Mouse (Mus musculus) intestine, embryonic 16.5 days (tissue): ENCODE data around the gene Mrln. TPM values are rescaled to one million over a fixed set of nuclear protein-coding genes. Genes with fewer than 3 reads are reported as not detected.

Experiments
- ATAC-seq: fragments of 200-750 bp; cut with Nextera tagmentation; 2 replicates; pipeline ENCODE4 v1.8.0; 2017; ENCODE audit warnings: moderate TSS enrichment, moderate library complexity
- H3K27ac ChIP-seq: fragments of 300-500 bp; sonication (generic); 2 replicates; pipeline ENCODE4 v1.5.1; 2014; ENCODE audit warnings: mild to moderate bottlenecking, low read length
- H3K27me3 ChIP-seq: fragments of 300-500 bp; sonication (generic); replicated peaks from 2 replicates; pipeline ENCODE4 v1.6.1; 2014; ENCODE audit warnings: low read length, control low read depth, mixed read lengths; ENCODE audit not compliant: control insufficient read depth, insufficient read depth
- H3K36me3 ChIP-seq: fragments of 300-500 bp; sonication (generic); 2 replicates; pipeline ENCODE4 v1.6.1; 2014; ENCODE audit warnings: low read length, control low read depth; ENCODE audit not compliant: control insufficient read depth, insufficient read depth
- H3K4me1 ChIP-seq: fragments of 300-500 bp; sonication (generic); 2 replicates; pipeline ENCODE4 v1.6.1; 2014; ENCODE audit warnings: low read length, control low read depth, mixed read lengths; ENCODE audit not compliant: control insufficient read depth, insufficient read depth
- H3K4me2 ChIP-seq: fragments of 300-500 bp; sonication (generic); 2 replicates; pipeline ENCODE4 v1.6.1; 2014; ENCODE audit warnings: low read depth, low read length, control low read depth
- H3K4me3 ChIP-seq: fragments of 300-500 bp; sonication (generic); 2 replicates; pipeline ENCODE4 v1.5.1; 2014; ENCODE audit warnings: mild to moderate bottlenecking, low read length
- H3K9ac ChIP-seq: fragments of 300-500 bp; sonication (generic); 2 replicates; pipeline ENCODE4 v1.6.1; 2014; ENCODE audit warnings: low read depth, low read length
- H3K9me3 ChIP-seq: fragments of 300-500 bp; sonication (generic); 2 replicates; pipeline ENCODE4 v1.6.1; 2016; ENCODE audit warnings: low read length, control low read depth; ENCODE audit not compliant: control insufficient read depth
- WGBS: fragments of 180-500 bp; shearing (Covaris S2); extraction: QIAGEN DNeasy Blood & Tissue Kit; methylation state at CpG from one replicate; pipeline ENCODE4 v1.1.7; 2014; 5-methylcytosine and 5-hydroxymethylcytosine counted together
- polyA plus RNA-seq: library from polyadenylated mRNA; unstranded; fragments of >200 nt; fragmentation: Nextera tagmentation; extraction: Ambion mirVana; gene quantifications from 2 replicates; pipeline ENCODE4 v1.2.1, GENCODE M21; 2015

The Mrln gene
- polyA plus RNA-seq, 1 experiment from 2014 or later: 0.65 TPM

DNA sequence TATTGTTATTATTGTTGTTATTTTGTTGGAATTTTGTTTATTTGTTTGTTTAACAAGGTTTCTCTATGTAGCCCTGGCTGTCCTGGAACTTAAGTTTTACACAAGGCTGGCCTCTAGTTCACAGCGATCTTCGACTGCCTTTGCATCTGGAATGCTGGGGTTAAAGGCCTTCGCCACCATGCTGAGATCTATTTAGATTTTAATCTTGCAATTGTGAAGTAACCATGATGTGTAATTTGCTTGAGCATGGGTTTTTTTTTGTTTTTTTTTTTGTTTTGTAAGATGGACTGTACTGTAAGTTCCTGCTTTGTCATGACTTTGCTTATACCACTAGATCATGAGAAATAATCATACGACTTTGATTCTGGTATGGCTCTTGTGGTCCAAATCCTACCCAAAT, 56.4 kb downstream of the Mrln start:
- ATAC-seq: no peak
- Histone ChIP-seq H3K4me2 (no peak overlapping the region), H3K27ac (no peak overlapping the region), H3K4me1 (no peaks in the 10 kb centered on the region), H3K4me3 (no peak overlapping the region), H3K9ac (no peak overlapping the region), H3K9me3 (no peaks in the 10 kb centered on the region), H3K27me3 (no peaks in the 10 kb centered on the region), H3K36me3 (no peaks in the 10 kb centered on the region)
- 81% methylated on average over 4 of the region's 4 CpGs for WGBS

DNA sequence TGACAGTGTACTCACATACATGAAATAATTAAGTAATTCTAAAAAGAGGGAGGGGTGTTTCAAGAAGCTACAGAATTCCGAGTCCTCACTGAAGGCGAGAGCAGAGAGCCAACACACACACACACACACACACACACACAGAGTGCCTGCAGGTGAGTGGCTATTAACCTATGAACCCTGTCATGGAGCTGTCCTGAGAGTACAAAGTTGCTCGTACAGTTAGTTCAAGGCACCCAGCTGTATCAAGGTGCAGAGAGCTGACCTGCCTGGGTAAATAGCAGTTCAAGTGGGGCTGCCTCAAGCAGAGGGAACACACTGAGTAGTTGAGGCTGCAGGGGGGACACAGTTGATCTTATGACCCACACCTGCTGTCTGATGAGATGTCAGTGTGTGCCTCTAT, 57.6 kb downstream of the Mrln start:
- Histone ChIP-seq H3K4me1 (no peaks in the 10 kb centered on the region), H3K36me3 (no peaks in the 10 kb centered on the region), H3K9me3 (no peaks in the 10 kb centered on the region), H3K4me3 (no peak overlapping the region), H3K27ac (no peak overlapping the region), H3K27me3 (no peaks in the 10 kb centered on the region), H3K9ac (no peak overlapping the region), H3K4me2 (no peak overlapping the region)
- 69% methylated on average over 3 of the region's 3 CpGs for WGBS
- ATAC-seq: no peak

DNA sequence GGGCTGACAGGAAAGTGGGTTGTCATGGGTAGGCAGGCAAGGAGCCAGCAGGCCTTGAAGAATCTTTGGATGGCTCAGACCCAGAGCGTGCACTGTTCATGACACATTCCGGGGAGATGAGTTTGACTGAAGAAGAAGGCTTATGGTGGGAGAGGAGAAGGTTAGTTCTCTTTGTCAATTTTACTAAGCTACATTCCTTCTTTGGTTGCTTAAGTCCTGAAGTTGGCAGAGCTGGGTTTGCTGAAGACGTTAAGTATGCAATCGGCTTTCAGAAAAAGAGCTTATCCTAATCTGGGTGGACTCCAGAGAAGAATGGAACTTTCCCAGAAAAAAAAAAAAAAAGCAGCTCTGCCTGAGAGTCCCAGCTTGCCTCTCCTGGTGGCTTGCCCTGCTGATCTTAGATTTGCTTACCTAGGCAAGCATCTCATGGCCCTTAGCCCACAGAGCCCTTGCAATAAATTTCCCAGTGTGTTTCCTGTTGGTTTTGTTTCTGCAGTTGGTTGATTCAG, 59.3 kb downstream of the Mrln start:
- H3K9me3 ChIP-seq: no peaks in the 10 kb centered on the region
- no peak overlapping the region for H3K4me3 ChIP-seq
- ATAC-seq: no peak
- H3K27me3 ChIP-seq: no peaks in the 10 kb centered on the region
- H3K9ac ChIP-seq: no peak overlapping the region
- H3K27ac ChIP-seq: no peak overlapping the region
- H3K4me2 ChIP-seq: no peak overlapping the region
- no peaks in the 10 kb centered on the region for H3K36me3 ChIP-seq
- WGBS: 75% methylated on average over 4 of the region's 4 CpGs
- H3K4me1 ChIP-seq: no peaks in the 10 kb centered on the region

DNA sequence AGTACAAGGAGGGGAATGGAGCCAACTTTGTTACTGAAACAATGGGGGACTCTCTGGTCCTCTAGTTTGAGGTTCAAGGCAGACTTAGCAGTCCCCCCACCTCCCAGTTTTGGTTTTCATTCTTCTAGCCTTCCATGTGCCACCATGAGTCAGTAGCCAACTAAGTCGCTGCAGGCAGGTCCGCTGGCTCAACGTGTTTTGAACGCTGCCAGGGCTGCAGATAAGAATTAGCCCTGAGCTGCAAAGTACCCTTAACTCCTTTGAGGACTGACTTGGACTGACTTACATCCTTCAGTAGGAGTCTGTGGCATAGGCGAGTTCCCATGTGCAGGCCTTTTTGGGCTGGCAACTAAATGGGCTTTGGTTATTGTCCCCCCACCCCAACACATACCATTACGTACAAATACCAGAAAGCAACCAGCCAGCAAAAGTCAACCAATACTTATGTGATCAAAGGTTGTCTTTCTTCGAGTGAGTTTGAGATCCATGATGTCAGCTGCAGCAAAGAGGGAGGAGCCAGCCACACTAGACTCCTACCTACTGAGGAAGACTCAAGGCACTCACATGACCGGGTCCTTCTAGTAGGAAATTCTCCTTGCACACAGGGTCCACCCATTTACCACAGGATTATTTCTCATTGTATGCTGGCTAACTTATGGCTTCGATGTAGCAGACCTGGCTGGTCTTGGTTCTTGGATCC, 60.0 kb downstream of the Mrln start:
- Histone ChIP-seq H3K4me3 (no peak overlapping the region), H3K9me3 (no peaks in the 10 kb centered on the region), H3K27ac (no peak overlapping the region), H3K9ac (no peak overlapping the region), H3K27me3 (no peaks in the 10 kb centered on the region), H3K36me3 (no peaks in the 10 kb centered on the region), H3K4me2 (no peak overlapping the region), H3K4me1 (no peaks in the 10 kb centered on the region)
- 84% methylated on average over 9 of the region's 9 CpGs for WGBS
- no peak for ATAC-seq

DNA sequence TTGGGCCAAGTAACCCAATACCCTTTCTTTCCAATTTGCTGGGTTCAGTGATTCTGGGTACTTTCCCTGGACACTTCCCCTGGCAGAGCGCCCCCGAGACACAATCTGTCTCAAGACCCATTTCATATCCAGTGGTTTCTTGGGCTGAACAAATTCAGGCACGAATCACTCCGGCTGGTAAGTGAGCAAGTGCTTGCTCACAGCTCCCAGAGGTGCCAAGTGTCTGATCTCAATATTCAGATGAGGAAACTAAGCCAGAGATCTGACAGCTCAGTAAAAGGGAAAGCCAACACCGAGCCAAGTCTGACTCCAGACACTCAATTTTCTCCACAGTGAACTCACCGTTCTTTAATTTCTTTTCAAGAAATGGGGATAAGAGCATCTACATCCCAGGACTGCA, 62.0 kb downstream of the Mrln start:
- H3K4me2 ChIP-seq: no peak overlapping the region
- H3K9me3 ChIP-seq: no peaks in the 10 kb centered on the region
- no peaks in the 10 kb centered on the region for H3K4me1 ChIP-seq
- no peaks in the 10 kb centered on the region for H3K27me3 ChIP-seq
- no peak overlapping the region for H3K9ac ChIP-seq
- H3K27ac ChIP-seq: no peak overlapping the region
- H3K36me3 ChIP-seq: no peaks in the 10 kb centered on the region
- no peak overlapping the region for H3K4me3 ChIP-seq
- no peak for ATAC-seq
- 89% methylated on average over 6 of the region's 6 CpGs for WGBS

DNA sequence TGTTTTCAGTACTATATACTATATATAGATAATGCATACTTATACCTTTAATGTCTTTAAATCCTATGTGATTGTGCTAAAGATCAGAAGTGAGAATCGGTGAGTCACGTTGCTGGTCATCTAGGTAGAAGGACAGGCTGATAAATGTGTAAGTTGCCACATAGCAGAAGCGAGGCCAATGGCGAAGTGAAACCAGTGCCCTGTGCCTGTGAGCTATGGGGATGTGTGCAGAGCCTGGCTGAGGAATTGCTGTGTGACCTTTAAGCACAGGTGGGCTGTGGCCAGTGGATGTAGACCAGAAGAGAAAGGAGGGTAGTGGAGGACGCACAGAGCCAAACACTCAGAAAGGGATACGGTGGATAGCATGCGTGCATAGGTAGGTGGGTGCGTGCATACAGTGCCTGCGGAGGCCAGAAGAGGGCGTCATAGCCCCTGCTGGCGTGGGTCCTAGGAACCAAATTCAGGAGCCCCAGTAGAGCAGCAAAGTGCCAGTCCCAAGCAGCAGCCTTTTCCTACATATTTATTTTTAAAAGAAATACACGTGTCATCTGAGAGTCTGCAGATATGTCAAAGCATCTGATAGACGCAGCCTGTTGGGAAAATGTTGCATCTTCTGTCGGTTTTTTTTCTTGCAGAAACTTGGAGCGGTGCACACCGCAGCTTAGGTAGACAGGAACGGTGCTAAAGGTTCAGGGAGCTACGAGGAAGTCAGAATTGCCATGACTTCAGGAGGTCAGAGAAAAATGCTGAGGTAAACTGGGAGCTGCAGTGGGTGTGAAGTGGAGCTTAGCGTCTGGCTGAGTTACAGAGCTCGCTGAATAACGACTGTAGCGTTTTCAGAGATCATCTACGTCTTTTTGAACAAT, 64.3 kb downstream of the Mrln start:
- H3K36me3 ChIP-seq: no peaks in the 10 kb centered on the region
- no peaks in the 10 kb centered on the region for H3K27me3 ChIP-seq
- 74% methylated on average over 23 of the region's 23 CpGs for WGBS
- no peak overlapping the region for H3K4me3 ChIP-seq
- no peak overlapping the region for H3K27ac ChIP-seq
- H3K9ac ChIP-seq: no peak overlapping the region
- ATAC-seq: no peak
- no peaks in the 10 kb centered on the region for H3K9me3 ChIP-seq
- H3K4me2 ChIP-seq: no peak overlapping the region
- no peaks in the 10 kb centered on the region for H3K4me1 ChIP-seq

Other genes with a start within 250 kb of the Mrln start
- 11.7 and 13.0 TPM in 2 replicates for gene Ccdc6, start 107.5 kb upstream of the Mrln start, polyA plus RNA-seq
- gene Slc16a9, start 40.4 kb downstream of the Mrln start, polyA plus RNA-seq: 0.50 and 0.56 TPM in 2 replicates
- gene Fam13c, start 235.8 kb downstream of the Mrln start, polyA plus RNA-seq: 5.9 and 6.2 TPM in 2 replicates